Mouse (Mus musculus) forebrain, embryonic 13.5 days (tissue): ENCODE data around the gene Tex264. TPM values are rescaled to one million over a fixed set of nuclear protein-coding genes. Genes with fewer than 3 reads are reported as not detected.

Experiments used
- ATAC-seq: fragments of 200-750 bp; cut with Nextera tagmentation; 2 replicates; pipeline ENCODE4 v1.8.0; 2017
- H3K27ac ChIP-seq: fragments of 300-500 bp; sonication (generic); 2 replicates; pipeline ENCODE4 v1.5.1; 2015; ENCODE audit warnings: inconsistent platforms, mild to moderate bottlenecking, moderate library complexity
- H3K27me3 ChIP-seq: fragments of 300-500 bp; sonication (generic); 2 replicates; pipeline ENCODE4 v1.6.1; 2015; ENCODE audit warnings: mild to moderate bottlenecking, inconsistent platforms
- H3K36me3 ChIP-seq: fragments of 300-500 bp; sonication (generic); 2 replicates; pipeline ENCODE4 v1.6.1; 2015; ENCODE audit warnings: mild to moderate bottlenecking, inconsistent platforms; ENCODE audit not compliant: poor library complexity, severe bottlenecking
- H3K4me1 ChIP-seq: fragments of 300-500 bp; sonication (generic); 2 replicates; pipeline ENCODE4 v1.6.1; 2015; ENCODE audit warnings: inconsistent platforms
- H3K4me2 ChIP-seq: fragments of 300-500 bp; sonication (generic); 2 replicates; pipeline ENCODE4 v1.6.1; 2015; ENCODE audit warnings: inconsistent platforms, mild to moderate bottlenecking, moderate library complexity
- H3K4me3 ChIP-seq: fragments of 300-500 bp; sonication (generic); 2 replicates; pipeline ENCODE4 v1.5.1; 2015; ENCODE audit warnings: mild to moderate bottlenecking, inconsistent platforms
- H3K9ac ChIP-seq: fragments of 300-500 bp; sonication (generic); 2 replicates; pipeline ENCODE4 v1.6.1; 2015; ENCODE audit warnings: mild to moderate bottlenecking, inconsistent platforms
- H3K9me3 ChIP-seq: fragments of 300-500 bp; sonication (generic); replicated peaks from 2 replicates; pipeline ENCODE4 v1.6.1; 2016; ENCODE audit warnings: inconsistent platforms
- WGBS: fragments of 180-500 bp; shearing (Covaris S2); methylation state at CpG from one replicate; pipeline ENCODE4 v1.1.7; 2015; 5-methylcytosine and 5-hydroxymethylcytosine counted together
- polyA plus RNA-seq: library from polyadenylated mRNA; unstranded; fragments of >200 nt; fragmentation: Nextera tagmentation; extraction: Ambion mirVana; gene quantifications from 2 replicates; pipeline ENCODE4 v1.2.1, GENCODE M21; 2015

Gene Tex264
- polyA plus RNA-seq, 1 experiment from 2014 or later: 28.5 TPM

GRCm38 (mm10) chr9:106684918-106685248, 844 bp downstream of the Tex264 start:
- H3K27ac ChIP-seq: no peak overlapping the region
- H3K9me3 ChIP-seq: no peaks in the 10 kb centered on the region
- H3K27me3 ChIP-seq: no peaks in the 10 kb centered on the region
- WGBS: 7% methylated on average over 11 of the region's 14 CpGs
- 0 out of 2 replicates have a peak, but pooled peaks have one; percentile 4 for ATAC-seq
- H3K9ac ChIP-seq: peak overlapping the region; percentile 82
- peaks cover 20% of the 10 kb centered on the region for H3K4me1 ChIP-seq
- peak overlapping the region; percentile 89 for H3K4me3 ChIP-seq
- H3K36me3 ChIP-seq: peaks cover 16% of the 10 kb centered on the region; the same call in 1 of the 2 replicates
- peak overlapping the region; percentile 94 for H3K4me2 ChIP-seq

GRCm38 (mm10) chr9:106684093-106684872, 1.4 kb downstream of the Tex264 start:
- Histone ChIP-seq H3K4me2 (peak overlapping the region; percentile 94), H3K4me1 (peaks cover 20% of the 10 kb centered on the region), H3K36me3 (peaks cover 22% of the 10 kb centered on the region), H3K9ac (peak overlapping the region; percentile 82), H3K9me3 (no peaks in the 10 kb centered on the region), H3K27ac (no peak overlapping the region), H3K27me3 (no peaks in the 10 kb centered on the region), H3K4me3 (peak overlapping the region; percentile 89)
- WGBS: 81% methylated on average over 6 of the region's 6 CpGs
- no peak for ATAC-seq

GRCm38 (mm10) chr9:106681026-106681425, 4.7 kb downstream of the Tex264 start:
- no peak for ATAC-seq

GRCm38 (mm10) chr9:106678242-106678641, 7.5 kb downstream of the Tex264 start:
- no peak overlapping the region for H3K4me2 ChIP-seq
- ATAC-seq: no peak
- peaks cover 39% of the 10 kb centered on the region for H3K36me3 ChIP-seq
- H3K27me3 ChIP-seq: no peaks in the 10 kb centered on the region
- H3K9me3 ChIP-seq: no peaks in the 10 kb centered on the region
- WGBS: 81% methylated on average over 4 of the region's 4 CpGs
- peak overlapping the region; percentile 16; the same call in 1 of the 2 replicates for H3K9ac ChIP-seq
- H3K4me3 ChIP-seq: no peak overlapping the region
- no peaks in the 10 kb centered on the region for H3K4me1 ChIP-seq
- no peak overlapping the region for H3K27ac ChIP-seq

More at GRCm38 (mm10) chr9:106681026-106681425, 4.7 kb downstream of the Tex264 start:
- Histone ChIP-seq H3K27me3 (no peaks in the 10 kb centered on the region), H3K4me2 (no peak overlapping the region), H3K27ac (no peak overlapping the region), H3K9ac (no peak overlapping the region), H3K4me3 (no peak overlapping the region), H3K9me3 (no peaks in the 10 kb centered on the region), H3K36me3 (peaks cover 35% of the 10 kb centered on the region), H3K4me1 (peaks cover 11% of the 10 kb centered on the region)
- WGBS: 89% methylated on average over 9 of the region's 9 CpGs

- H3K27ac ChIP-seq: no peak overlapping the region
- no peaks in the 10 kb centered on the region for H3K27me3 ChIP-seq
- ATAC-seq: no peak
- no peak overlapping the region for H3K9ac ChIP-seq
- no peak overlapping the region for H3K4me3 ChIP-seq
- H3K4me2 ChIP-seq: no peak overlapping the region
- H3K9me3 ChIP-seq: no peaks in the 10 kb centered on the region
- no peaks in the 10 kb centered on the region for H3K4me1 ChIP-seq
- peaks cover 44% of the 10 kb centered on the region for H3K36me3 ChIP-seq
- 91% methylated on average over 5 of the region's 5 CpGs for WGBS
Observed at GRCm38 (mm10) chr9:106677702-106678101, 8.0 kb downstream of the Tex264 start.

- ATAC-seq: no peak
- Histone ChIP-seq H3K4me2 (no peak overlapping the region), H3K9me3 (no peaks in the 10 kb centered on the region), H3K4me3 (no peak overlapping the region), H3K36me3 (peaks cover 44% of the 10 kb centered on the region), H3K4me1 (no peaks in the 10 kb centered on the region), H3K9ac (no peak overlapping the region), H3K27me3 (no peaks in the 10 kb centered on the region), H3K27ac (no peak overlapping the region)
- WGBS: 75% methylated on average over 4 of the region's 4 CpGs
Observed at GRCm38 (mm10) chr9:106676571-106676970, 9.2 kb downstream of the Tex264 start.

- Histone ChIP-seq H3K36me3 (peaks cover 49% of the 10 kb centered on the region), H3K4me2 (no peak overlapping the region), H3K9ac (no peak overlapping the region), H3K4me3 (no peak overlapping the region), H3K4me1 (no peaks in the 10 kb centered on the region), H3K9me3 (no peaks in the 10 kb centered on the region), H3K27me3 (no peaks in the 10 kb centered on the region), H3K27ac (no peak overlapping the region)
- peak; percentile 21; the same call in 1 of the 2 replicates for ATAC-seq
- WGBS: 80% methylated on average over 9 of the region's 9 CpGs
Observed at GRCm38 (mm10) chr9:106675965-106676364, 9.8 kb downstream of the Tex264 start.

- H3K36me3 ChIP-seq: peaks cover 49% of the 10 kb centered on the region
- WGBS: 0% methylated on average over 1 of the region's 1 CpGs
Observed at GRCm38 (mm10) chr9:106675480-106675879, 10.2 kb downstream of the Tex264 start.

GRCm38 (mm10) chr9:106673860-106674259, 11.9 kb downstream of the Tex264 start:
- peak overlapping the region; percentile 12; the same call in 1 of the 2 replicates for H3K27ac ChIP-seq
- H3K27me3 ChIP-seq: no peaks in the 10 kb centered on the region
- H3K9ac ChIP-seq: no peak overlapping the region
- no peak overlapping the region for H3K4me2 ChIP-seq
- WGBS: 72% methylated on average over 2 of the region's 2 CpGs
- H3K4me3 ChIP-seq: no peak overlapping the region
- ATAC-seq: no peak
- no peaks in the 10 kb centered on the region for H3K9me3 ChIP-seq
- H3K36me3 ChIP-seq: peaks cover 41% of the 10 kb centered on the region
- no peaks in the 10 kb centered on the region for H3K4me1 ChIP-seq

More at GRCm38 (mm10) chr9:106675480-106675879, 10.2 kb downstream of the Tex264 start:
- Histone ChIP-seq H3K9me3 (no peaks in the 10 kb centered on the region), H3K27me3 (no peaks in the 10 kb centered on the region), H3K9ac (no peak overlapping the region), H3K4me3 (no peak overlapping the region), H3K4me1 (no peaks in the 10 kb centered on the region), H3K4me2 (no peak overlapping the region), H3K27ac (no peak overlapping the region)
- ATAC-seq: peak; percentile 75

- 72% methylated on average over 6 of the region's 6 CpGs for WGBS
- Histone ChIP-seq H3K4me3 (no peak overlapping the region), H3K36me3 (peaks cover 51% of the 10 kb centered on the region), H3K27me3 (no peaks in the 10 kb centered on the region), H3K9ac (0 out of 2 replicates have a peak overlapping the region, but pooled peaks have one; percentile 17), H3K4me2 (no peak overlapping the region), H3K4me1 (peaks cover 25% of the 10 kb centered on the region), H3K27ac (peak overlapping the region; percentile 75), H3K9me3 (no peaks in the 10 kb centered on the region)
- 0 out of 2 replicates have a peak, but pooled peaks have one; percentile 19 for ATAC-seq
Observed at GRCm38 (mm10) chr9:106664856-106665255, 20.9 kb downstream of the Tex264 start.

GRCm38 (mm10) chr9:106664433-106664832, 21.3 kb downstream of the Tex264 start:
- Histone ChIP-seq H3K4me2 (no peak overlapping the region), H3K36me3 (peaks cover 53% of the 10 kb centered on the region)

GRCm38 (mm10) chr9:106663200-106663599, 22.5 kb downstream of the Tex264 start:
- Histone ChIP-seq H3K36me3 (peaks cover 56% of the 10 kb centered on the region), H3K27me3 (no peaks in the 10 kb centered on the region), H3K4me1 (peaks cover 25% of the 10 kb centered on the region), H3K4me2 (no peak overlapping the region), H3K27ac (no peak overlapping the region), H3K9me3 (no peaks in the 10 kb centered on the region), H3K9ac (no peak overlapping the region), H3K4me3 (no peak overlapping the region)
- whole genome bisulfite sequencing: 73% methylated on average over 6 of the region's 6 CpGs
- ATAC-seq: no peak

More at GRCm38 (mm10) chr9:106664433-106664832, 21.3 kb downstream of the Tex264 start:
- no peaks in the 10 kb centered on the region for H3K27me3 ChIP-seq
- H3K27ac ChIP-seq: peak overlapping the region; percentile 75
- H3K4me1 ChIP-seq: peaks cover 25% of the 10 kb centered on the region
- peak; percentile 94 for ATAC-seq
- H3K4me3 ChIP-seq: no peak overlapping the region
- H3K9ac ChIP-seq: 0 out of 2 replicates have a peak overlapping the region, but pooled peaks have one; percentile 30
- H3K9me3 ChIP-seq: no peaks in the 10 kb centered on the region
- 25% methylated on average over 4 of the region's 4 CpGs for WGBS
